Mouse (Mus musculus) brain, embryonic 18.5 days (tissue): ENCODE results near the gene Jph4.

Source experiments
- DNase-seq: peaks from one replicate; pipeline ENCODE4 v3.0.0-alpha.2; 2012; ENCODE audit warnings: low read depth, low spot score

The Jph4 gene

DNA sequence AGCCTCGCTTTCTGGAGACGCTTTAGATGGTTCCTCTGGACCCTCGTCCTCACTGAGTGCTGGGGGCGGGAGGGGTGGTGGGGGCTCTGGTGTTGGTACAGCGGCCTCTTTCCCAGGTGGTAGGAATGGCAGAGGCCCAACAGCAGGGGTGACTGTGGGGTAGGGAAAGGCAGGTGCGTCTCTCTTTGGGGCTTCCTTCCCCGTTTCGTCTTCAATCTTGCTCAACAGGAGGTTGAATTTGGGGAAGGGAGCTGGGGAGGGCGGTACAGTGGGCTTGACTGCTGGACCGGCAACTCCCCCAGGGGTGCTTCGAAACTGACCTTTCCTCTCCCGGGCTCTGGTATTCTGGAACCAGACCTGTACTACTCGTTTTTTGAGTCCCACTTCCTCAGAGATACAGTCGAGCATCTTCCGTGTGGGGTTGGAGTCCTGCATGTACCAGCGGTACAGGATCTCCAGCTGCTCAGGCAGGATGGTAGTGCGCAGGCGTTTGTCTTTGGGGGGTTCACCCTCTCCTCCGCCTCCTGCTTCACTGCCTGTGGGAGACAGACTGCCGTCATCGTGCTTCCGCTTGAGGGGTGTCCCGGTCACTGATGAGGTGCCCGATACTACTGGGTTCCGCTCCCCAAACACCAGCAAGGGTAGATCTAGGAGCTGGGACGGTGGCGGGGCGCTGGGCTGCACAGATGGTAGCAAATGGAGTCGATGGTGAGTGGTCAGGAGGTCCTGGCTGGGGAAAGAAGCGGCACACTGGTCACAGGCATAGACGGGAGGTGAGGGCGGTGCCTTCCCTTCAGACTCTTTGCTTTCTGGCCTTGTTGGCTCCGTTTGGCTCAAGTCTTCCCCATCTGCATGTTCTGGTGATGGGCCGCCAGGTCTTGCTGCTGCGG is 52.0 kb downstream of the Jph4 start:
- DNase-seq = no peak

DNA sequence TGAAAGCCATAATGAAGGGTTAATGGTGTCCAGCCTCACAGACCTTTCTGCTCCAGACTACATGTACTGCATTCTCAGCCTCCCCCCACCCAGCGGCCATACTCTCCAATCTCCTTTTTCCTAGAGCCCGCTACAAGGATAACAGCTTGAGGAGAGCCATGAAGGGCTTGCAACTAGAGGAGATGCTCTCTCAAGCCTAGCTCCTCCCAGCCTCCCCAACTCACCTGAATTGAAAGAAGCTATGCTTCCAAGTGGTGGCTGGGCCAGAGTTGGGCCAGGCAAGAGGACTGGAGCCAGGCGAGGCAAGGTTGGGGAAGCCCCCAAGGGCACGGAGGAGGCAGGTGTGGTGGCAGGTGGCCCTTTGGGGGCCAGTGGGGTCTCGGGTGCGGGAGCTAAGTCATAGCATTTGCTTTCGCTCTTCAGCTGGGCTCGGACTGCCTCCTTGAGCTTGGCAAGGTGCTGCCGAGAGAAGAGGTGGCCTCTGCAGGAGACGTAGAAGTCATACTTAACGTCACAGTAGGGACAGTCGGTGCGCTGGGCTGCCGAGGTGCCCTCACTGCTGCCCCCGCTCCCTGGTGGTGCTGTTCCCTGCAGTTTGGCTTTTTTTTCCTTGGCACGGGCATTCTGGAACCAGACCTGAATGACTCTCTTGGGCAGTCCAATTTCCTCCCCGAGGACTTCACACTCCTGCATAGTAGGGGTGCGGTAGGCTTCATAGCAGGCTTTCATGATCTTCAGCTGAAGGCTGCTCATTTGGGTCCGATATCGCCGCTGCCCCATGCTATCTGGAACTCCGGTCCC is 53.0 kb downstream of the Jph4 start:
- no peak for DNase-seq

DNA sequence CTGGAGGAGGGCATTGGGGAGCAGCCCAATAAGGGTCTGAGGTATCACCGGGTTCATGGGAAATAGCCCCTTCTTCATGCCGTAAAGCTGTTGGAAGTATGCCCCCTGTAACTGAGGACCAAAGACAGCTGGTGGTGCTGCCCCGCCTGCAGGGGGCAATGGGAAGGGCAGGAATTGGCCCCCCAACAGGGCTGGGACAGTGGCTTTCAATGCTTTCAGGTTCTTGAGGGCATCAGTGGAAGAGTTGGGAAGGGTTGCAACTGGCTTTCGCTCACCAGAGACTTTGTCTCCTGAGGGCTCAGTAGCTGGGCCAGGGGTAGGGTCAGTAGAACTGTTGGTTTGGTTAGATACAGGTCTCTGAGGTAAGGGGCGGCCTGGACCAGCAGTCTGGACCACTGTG is 53.6 kb downstream of the Jph4 start:
- DNase-seq = no peak

DNA sequence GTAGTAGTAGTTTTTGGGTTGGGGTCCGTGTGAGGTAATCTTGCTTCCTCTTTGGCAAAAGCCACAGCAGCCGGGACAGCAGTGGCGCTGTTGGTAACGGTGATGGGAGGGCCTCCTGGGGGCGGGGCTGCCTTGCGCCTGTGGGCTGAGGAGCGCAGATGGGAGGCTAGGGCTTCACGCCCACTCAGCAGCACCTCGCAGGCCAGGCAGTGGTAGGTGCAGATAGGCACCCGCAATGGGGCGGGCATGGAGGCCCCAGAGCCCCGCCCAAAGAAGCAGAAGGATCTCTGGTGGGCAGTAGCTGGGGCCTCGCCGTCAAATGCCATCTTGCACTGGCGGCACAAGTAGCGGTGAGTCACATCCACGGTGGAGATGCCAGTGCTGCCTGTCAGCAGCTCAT is 54.1 kb downstream of the Jph4 start:
- DNase-seq = no peak

DNA sequence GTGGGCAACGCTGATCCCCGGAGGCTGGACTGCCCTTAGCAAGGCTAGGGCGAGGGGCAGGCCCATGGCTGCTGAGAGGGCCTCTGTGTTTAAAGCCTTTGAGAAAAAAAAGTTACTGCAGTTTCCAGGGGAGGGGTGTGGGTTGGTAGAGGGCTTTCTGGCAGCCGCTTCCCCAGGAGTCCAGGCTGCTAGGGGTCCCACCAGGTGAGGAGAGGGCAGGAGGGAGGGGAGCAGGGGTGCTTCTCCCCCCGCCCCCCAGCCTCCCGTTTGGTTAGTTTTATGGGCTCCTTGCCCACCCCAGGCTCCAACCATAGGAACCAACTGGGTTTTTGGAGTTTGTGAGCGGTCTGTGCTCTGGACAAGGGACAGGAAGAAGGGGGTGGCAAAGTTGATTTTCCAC is 54.9 kb downstream of the Jph4 start:
- no peak for DNase-seq

DNA sequence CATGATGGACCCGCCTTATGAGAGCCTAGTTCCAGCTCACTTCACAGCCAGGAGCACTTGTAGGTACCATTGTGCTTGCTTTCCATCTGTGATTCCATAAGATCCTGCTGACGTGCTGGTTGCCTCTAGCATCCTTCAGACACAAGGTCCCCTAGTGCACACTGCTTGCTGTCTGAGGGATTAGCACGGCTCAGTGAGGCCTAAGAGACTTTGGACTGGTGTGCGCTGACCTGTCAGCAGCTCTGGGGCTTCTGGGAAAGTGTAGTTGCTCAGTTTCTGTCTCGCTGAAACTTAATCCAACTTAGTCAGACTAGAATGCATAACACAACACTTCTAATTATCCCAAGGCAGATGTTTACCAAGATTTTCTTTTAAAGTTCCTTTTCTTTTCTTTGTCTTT is 56.8 kb downstream of the Jph4 start:
- DNase-seq = no peak

DNA sequence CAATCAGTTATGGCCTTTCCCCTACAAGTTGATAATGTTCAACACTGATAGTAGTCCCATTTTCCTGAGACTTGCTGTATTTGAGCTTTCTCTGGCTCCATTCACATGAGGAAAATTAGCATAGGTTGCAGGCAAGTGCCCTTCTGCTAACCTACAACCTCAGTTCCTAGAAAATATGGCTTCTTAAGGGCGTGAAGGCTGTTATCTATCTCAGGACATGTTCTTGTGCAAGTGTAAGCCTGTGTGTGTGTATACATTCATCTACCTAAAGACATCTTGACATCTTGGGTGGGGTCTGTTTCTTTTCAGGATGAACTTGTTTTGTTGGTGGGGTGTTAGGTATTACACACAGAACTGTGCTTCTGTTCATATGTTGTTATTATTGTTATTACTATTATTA is 57.7 kb downstream of the Jph4 start:
- DNase-seq = no peak
